ENCODE assay signal across 18 mouse cellular contexts in the genomic region with DNA sequence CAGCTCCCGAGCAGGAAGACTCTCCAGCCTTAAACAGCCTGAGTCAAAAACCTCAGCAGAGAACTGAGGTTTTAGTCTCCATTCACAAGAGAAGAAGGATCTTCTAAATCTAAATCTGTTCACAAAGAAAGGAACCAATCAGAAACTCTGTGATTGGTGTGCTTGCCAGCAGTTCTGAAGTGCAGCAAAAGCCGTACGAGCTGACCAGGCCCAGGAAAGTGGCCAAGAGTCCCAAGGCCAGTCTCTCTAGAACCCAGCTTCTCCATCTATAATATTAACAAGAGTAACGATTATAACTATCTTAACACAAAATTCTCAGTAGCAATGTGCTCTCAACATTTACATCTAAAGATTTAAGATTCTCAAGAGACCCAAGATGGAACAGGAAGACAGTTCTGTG. TPM values are rescaled to one million over a fixed set of nuclear protein-coding genes. Genes with fewer than 3 reads are reported as not detected.
DNase-seq lines count a peak whose midpoint lies in the region.
"Had no signal": no experiment of that assay in that cellular context is flagged by ENCODE, and none has a peak within 500 bp of the region (broad histone marks: within the 10 kb centered on the region; RNA-seq: fewer than 3 reads in every experiment).

No protein-coding gene starts in this region.

- DNase-seq in adrenal gland, adult 2 months, result peak; percentile 29
- DNase-seq in adrenal gland, adult 18-20 months (ENCODE audit: low spot score in 2 of 2), result no peak
- peak; percentile 53 for DNase-seq in kidney, adult 9 months
- no peak for DNase-seq in kidney, adult 11 months
- DNase-seq in adrenal gland, postnatal 25 days, result peak; percentile 36
- peak; percentile 48 to 67 for DNase-seq in kidney, postnatal 36 days
- DNase-seq in urinary bladder, postnatal 14 days (ENCODE audit: low spot score), result no peak
- DNase-seq: cerebellum, adult 2 months; cerebellum, postnatal 25 days; forebrain, postnatal 0 days; gastrocnemius, postnatal 10 days; heart, postnatal 36 days; lung, adult 18-20 months; lung, postnatal 4 days; right cerebral cortex, adult 18-20 months; right cerebral cortex, postnatal 4 days; thymus, adult 2 months; thymus, postnatal 36 days had no signal

RNA-seq across cellular contexts. Expression of a gene that starts 4.0 kb away (rescaled TPM):
- 10 to 100 TPM; 22.9 to 36.2 TPM for total RNA-seq in adrenal gland, adult 2 months (2021)
- 5.4 and 9.8 TPM in 2 replicates for polyA plus RNA-seq in adrenal gland, adult 2 months (2012; rRNA removed)
- 10 to 100 TPM; 25.9 to 32.8 TPM for total RNA-seq in adrenal gland, adult 18-20 months (2021)
- total RNA-seq in adrenal gland, postnatal 25 days (2021), result 43.9 and 49.1 TPM in 2 replicates

Comparison
In these comparisons a context has a peak if more than half of its experiments do, and no peak if none do; other contexts are left out.
1. DNase-seq: peak in adrenal gland, adult 2 months (single experiment), kidney, adult 9 months (single experiment), adrenal gland, postnatal 25 days (single experiment) and kidney, postnatal 36 days (2 of 2); none in adrenal gland, adult 18-20 months (0 of 2), kidney, adult 11 months (single experiment) and urinary bladder, postnatal 14 days (single experiment).